Mouse (Mus musculus) hindbrain, postnatal 0 days (tissue): ENCODE data around the gene Med25. TPM values are rescaled to one million over a fixed set of nuclear protein-coding genes. Genes with fewer than 3 reads are reported as not detected.

Experiments used
- ATAC-seq: fragments of 200-750 bp; cut with Nextera tagmentation; 2 replicates; pipeline ENCODE4 v1.8.0; 2017; ENCODE audit warnings: mild to moderate bottlenecking, moderate TSS enrichment, moderate library complexity
- DNase-seq: peaks from one replicate; pipeline ENCODE4 v3.0.0-alpha.2; 2015; ENCODE audit warnings: low spot score
- H3K27ac ChIP-seq: fragments of 300-500 bp; sonication (generic); 2 replicates; pipeline ENCODE4 v1.5.1; 2014; ENCODE audit warnings: mild to moderate bottlenecking
- H3K27me3 ChIP-seq: fragments of 300-500 bp; sonication (generic); 2 replicates; pipeline ENCODE4 v1.6.1; 2014; ENCODE audit warnings: low read length, mixed read lengths; ENCODE audit not compliant: insufficient read depth
- H3K36me3 ChIP-seq: fragments of 300-500 bp; sonication (generic); 2 replicates; pipeline ENCODE4 v1.6.1; 2014; ENCODE audit warnings: low read length, mixed read lengths; ENCODE audit not compliant: insufficient read depth
- H3K4me1 ChIP-seq: fragments of 300-500 bp; sonication (generic); 2 replicates; pipeline ENCODE4 v1.6.1; 2014; ENCODE audit warnings: antibody characterized with exemption, low read length, mixed read lengths; ENCODE audit not compliant: insufficient read depth
- H3K4me2 ChIP-seq: fragments of 300-500 bp; sonication (generic); 2 replicates; pipeline ENCODE4 v1.6.1; 2014; ENCODE audit warnings: low read depth, mild to moderate bottlenecking, low read length, moderate library complexity, mixed read lengths
- H3K4me3 ChIP-seq: fragments of 300-500 bp; sonication (generic); 2 replicates; pipeline ENCODE4 v1.5.1; 2014; ENCODE audit warnings: low read length
- H3K9ac ChIP-seq: fragments of 300-500 bp; sonication (generic); replicated peaks from 2 replicates; pipeline ENCODE4 v1.6.1; 2014; ENCODE audit warnings: mild to moderate bottlenecking, low read length, moderate library complexity, mixed read lengths
- H3K9me3 ChIP-seq: fragments of 300-500 bp; sonication (generic); 2 replicates; pipeline ENCODE4 v1.6.1; 2016; ENCODE audit warnings: low read length, mixed read lengths
- CTCF ChIP-seq: IDR thresholded peaks from 2 replicates; pipeline ENCODE4 v1.5.1; 2016; ENCODE audit warnings: antibody characterized with exemption, control low read depth, low read depth
- WGBS: fragments of 180-500 bp; shearing (Covaris S2); extraction: QIAGEN DNeasy Blood & Tissue Kit; methylation state at CpG from one replicate; pipeline ENCODE4 v1.1.7; 2014; 5-methylcytosine and 5-hydroxymethylcytosine counted together
- polyA plus RNA-seq: library from polyadenylated mRNA; unstranded; fragments of >200 nt; fragmentation: Nextera tagmentation; extraction: Ambion mirVana; gene quantifications from 2 replicates; pipeline ENCODE4 v1.2.1, GENCODE M21; 2015
- total RNA-seq: library from RNA; depleted of rRNA; stranded (reverse); fragments of >200 nt; gene quantifications from 2 replicates; pipeline ENCODE4 v1.2.3, GENCODE M21; 2014

Gene Med25
- total and polyA plus RNA-seq, 2 experiments from 2014 or later = 121 to 194 TPM

DNA sequence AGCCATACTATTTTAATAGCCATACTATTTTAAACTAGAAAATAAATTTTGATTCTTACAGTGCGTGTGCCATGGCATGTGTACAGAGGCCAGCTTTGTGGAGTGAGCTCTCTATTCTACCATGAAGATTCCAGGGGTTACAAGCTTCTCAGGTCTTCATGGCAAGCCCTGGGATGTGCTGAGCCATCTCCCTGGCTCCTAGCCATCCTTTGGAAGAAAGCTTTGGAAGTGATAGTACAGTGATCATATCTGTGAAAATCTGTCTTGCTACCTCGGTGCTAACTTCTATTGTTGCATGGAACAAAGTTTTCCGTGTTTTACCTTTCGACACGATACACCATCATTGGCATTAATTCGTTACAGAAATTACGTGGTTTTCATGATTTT, 2.7 kb upstream of the Med25 start:
- no peak overlapping the region; the same call in 1 of the 2 replicates for H3K9ac ChIP-seq
- H3K4me2 ChIP-seq = peak overlapping the region; percentile 85
- DNase-seq = peak; percentile 62
- peaks cover 37% of the 10 kb centered on the region for H3K4me1 ChIP-seq
- no peaks in the 10 kb centered on the region for H3K27me3 ChIP-seq
- H3K4me3 ChIP-seq = peak overlapping the region; percentile 70
- no peaks in the 10 kb centered on the region for H3K9me3 ChIP-seq
- 17% methylated on average over 7 of the region's 7 CpGs for WGBS
- ATAC-seq = no peak
- H3K36me3 ChIP-seq = 0 out of 2 replicates have a peak, but pooled peaks cover 10% of the 10 kb centered on the region
- no peak for TF ChIP-seq CTCF
- H3K27ac ChIP-seq = peak overlapping the region; percentile 88

DNA sequence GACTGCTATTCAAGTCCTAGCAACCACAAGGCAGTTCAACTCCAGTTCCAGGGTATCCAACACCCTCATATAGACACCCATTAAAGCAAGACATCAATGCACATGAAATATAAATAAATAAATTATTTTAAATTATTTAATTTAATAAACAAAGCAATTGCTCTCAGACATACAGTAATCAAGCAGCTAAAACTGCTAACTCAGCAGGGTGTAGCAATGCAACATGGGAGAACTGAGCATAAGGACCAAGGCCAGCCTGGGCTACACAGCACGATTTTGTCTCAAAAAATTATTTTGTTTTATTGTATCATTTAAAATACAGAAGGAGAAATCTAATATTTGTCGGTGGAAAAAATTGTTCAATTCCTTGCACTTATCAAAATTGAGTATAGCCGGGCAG, 1.7 kb upstream of the Med25 start:
- Histone ChIP-seq H3K4me2 (no peak overlapping the region), H3K9me3 (no peaks in the 10 kb centered on the region), H3K27me3 (no peaks in the 10 kb centered on the region), H3K4me1 (peaks cover 37% of the 10 kb centered on the region), H3K27ac (peak overlapping the region; percentile 71; the same call in 1 of the 2 replicates), H3K4me3 (no peak overlapping the region), H3K9ac (no peak overlapping the region), H3K36me3 (no peaks in the 10 kb centered on the region)
- DNase-seq = no peak
- no peak for TF ChIP-seq CTCF
- 91% methylated on average over 3 of the region's 3 CpGs for WGBS
- no peak for ATAC-seq

DNA sequence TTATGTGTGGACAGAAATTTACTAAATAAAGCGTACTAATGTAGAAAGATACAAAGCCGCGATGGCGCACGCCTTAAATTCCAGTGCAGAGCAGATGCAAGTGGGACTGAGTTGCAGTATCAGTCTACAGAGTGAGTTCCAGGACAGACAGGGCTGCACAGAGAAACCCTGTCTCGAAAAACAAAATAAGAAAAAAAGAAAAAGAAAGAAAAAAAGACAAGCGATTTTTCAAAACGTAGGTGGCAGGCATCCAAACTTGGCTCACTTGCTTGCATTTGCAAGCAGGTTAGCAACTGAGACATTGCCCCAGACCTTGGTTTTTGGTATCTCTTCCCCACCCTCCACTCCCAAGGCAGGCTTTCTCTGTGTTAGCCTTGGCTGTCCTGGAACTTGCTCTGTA, 685 bp upstream of the Med25 start:
- 4% methylated on average over 8 of the region's 8 CpGs for WGBS
- H3K4me1 ChIP-seq = peaks cover 37% of the 10 kb centered on the region
- ATAC-seq = no peak
- H3K4me2 ChIP-seq = peak overlapping the region; percentile 93
- H3K9me3 ChIP-seq = no peaks in the 10 kb centered on the region
- no peak for TF ChIP-seq CTCF
- no peaks in the 10 kb centered on the region for H3K36me3 ChIP-seq
- DNase-seq = peak; percentile 49
- H3K9ac ChIP-seq = no peak overlapping the region; the same call in 1 of the 2 replicates
- peak overlapping the region; percentile 73 for H3K4me3 ChIP-seq
- no peaks in the 10 kb centered on the region for H3K27me3 ChIP-seq
- peak overlapping the region; percentile 71 for H3K27ac ChIP-seq

DNA sequence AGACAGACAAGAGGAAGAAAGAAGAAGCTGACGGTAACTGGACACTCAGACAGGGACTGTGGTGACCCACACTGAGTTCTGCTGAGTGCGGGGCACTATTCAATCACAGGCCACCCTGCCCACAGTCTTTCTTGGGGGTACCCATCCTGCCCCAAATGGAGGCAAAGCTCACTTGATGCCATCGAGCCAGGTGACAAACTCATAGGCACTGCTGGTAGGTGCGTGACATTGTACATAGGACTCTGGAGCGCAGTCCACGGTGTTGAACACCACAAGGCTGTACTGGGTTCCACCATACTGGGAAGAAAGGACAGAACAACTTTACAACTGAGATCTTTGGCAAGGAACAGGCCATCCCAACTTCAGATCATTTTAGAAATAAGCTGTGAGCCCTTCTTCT, 901 bp downstream of the Med25 start:
- H3K9me3 ChIP-seq = no peaks in the 10 kb centered on the region
- H3K27ac ChIP-seq = peak overlapping the region; percentile 96
- H3K4me2 ChIP-seq = peak overlapping the region; percentile 93
- DNase-seq (no peak), ATAC-seq (no peak)
- H3K36me3 ChIP-seq = no peaks in the 10 kb centered on the region
- H3K9ac ChIP-seq = peak overlapping the region; percentile 83
- H3K4me3 ChIP-seq = peak overlapping the region; percentile 73
- 11% methylated on average over 6 of the region's 6 CpGs for WGBS
- TF ChIP-seq CTCF = no peak
- H3K4me1 ChIP-seq = peaks cover 28% of the 10 kb centered on the region
- H3K27me3 ChIP-seq = no peaks in the 10 kb centered on the region

DNA sequence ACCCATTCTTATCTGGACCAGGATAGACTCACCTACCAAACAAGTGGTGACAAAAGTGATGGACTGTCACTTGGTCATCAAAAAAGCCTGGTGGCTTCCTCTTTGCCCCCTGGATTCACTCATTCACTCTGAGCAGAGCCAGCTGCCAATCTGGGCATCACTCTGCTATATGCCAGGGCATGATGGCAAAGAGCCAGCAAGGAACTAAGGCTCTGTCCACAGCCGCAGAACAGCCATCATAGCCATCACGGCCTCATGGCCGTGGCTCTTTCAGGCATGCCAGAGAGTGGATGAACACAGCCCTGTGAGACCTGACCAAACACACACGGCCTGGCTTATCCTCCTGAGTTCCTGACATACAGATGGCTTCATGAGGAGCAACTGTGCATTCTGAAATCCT, 1.8 kb downstream of the Med25 start:
- 44% methylated on average over 4 of the region's 4 CpGs for WGBS
- 0 out of 2 replicates have a peak, but pooled peaks cover 3% of the 10 kb centered on the region for H3K36me3 ChIP-seq
- H3K27me3 ChIP-seq = no peaks in the 10 kb centered on the region
- peak overlapping the region; percentile 73 for H3K4me3 ChIP-seq
- no peak for TF ChIP-seq CTCF
- ATAC-seq (no peak), DNase-seq (peak; percentile 58)
- H3K4me1 ChIP-seq = peaks cover 26% of the 10 kb centered on the region
- 0 out of 2 replicates have a peak overlapping the region, but pooled peaks have one; percentile 3 for H3K27ac ChIP-seq
- peak overlapping the region; percentile 83; the same call in 1 of the 2 replicates for H3K9ac ChIP-seq
- peak overlapping the region; percentile 93 for H3K4me2 ChIP-seq
- H3K9me3 ChIP-seq = no peaks in the 10 kb centered on the region

DNA sequence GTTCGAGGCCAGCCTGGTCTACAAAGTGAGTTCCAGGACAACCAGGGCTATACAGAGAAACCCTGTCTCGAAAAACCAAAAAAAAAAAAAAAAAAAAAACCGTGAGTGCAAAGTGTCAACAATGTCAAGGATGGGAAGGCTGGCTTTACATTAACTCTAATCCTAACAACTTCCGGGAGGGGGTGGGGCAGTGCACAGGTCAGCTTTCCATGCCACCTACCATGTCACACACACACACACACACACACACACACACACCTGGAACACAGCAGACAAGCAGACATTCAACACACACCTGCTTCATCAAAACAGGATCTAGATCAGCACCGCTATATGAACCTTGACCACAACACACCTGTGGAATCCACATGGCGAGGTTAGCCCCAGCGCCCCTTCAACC, 2.3 kb downstream of the Med25 start:
- Histone ChIP-seq H3K27ac (0 out of 2 replicates have a peak overlapping the region, but pooled peaks have one; percentile 3), H3K4me3 (no peak overlapping the region), H3K9me3 (no peaks in the 10 kb centered on the region), H3K4me2 (peak overlapping the region; percentile 93), H3K4me1 (peaks cover 24% of the 10 kb centered on the region), H3K9ac (no peak overlapping the region; the same call in 1 of the 2 replicates), H3K27me3 (no peaks in the 10 kb centered on the region), H3K36me3 (0 out of 2 replicates have a peak, but pooled peaks cover 3% of the 10 kb centered on the region)
- ATAC-seq = no peak
- no peak for DNase-seq
- 87% methylated on average over 6 of the region's 7 CpGs for WGBS
- no peak for TF ChIP-seq CTCF
